Mouse (Mus musculus) liver, postnatal 0 days (tissue): ENCODE measurements at regions not wholly inside any gene's neighbourhood (a gene's known extent, or its start where the extent isn't known, plus 50 kb on each side); places are given as distances from the start of the nearest gene placed in this dataset.

ENCODE experiments used
- CTCF ChIP-seq: sonication (generic); IDR thresholded peaks from 2 replicates; pipeline ENCODE4 v1.5.1; 2016; ENCODE audit warnings: antibody characterized with exemption, low read depth
- EP300 ChIP-seq: IDR thresholded peaks from 2 replicates; pipeline ENCODE4 v1.6.1; 2016; ENCODE audit warnings: antibody characterized with exemption, low read depth, mild to moderate bottlenecking

DNA sequence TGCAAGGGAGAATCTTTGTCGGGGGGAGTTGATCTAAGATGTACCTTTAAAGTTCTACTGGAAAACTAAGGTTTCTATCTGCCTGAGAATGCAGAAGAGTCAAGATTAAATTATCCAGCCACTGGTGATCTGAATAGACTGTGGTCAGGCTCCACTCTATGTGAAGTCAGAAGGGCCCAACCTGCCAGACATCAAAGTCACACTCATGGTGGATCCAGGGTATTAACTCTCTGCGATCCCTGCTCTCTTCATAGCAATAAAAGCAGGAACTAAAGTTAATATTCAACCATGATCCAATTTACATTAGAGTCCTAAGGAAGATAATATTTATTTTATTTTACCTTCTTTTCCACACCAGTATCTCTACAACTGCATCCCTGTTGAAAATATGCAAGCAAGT, 242.5 kb downstream of the Efnb2 start:
- TF ChIP-seq CTCF: no peak
- no peak for TF ChIP-seq EP300
